Comparison of ENCODE assay signal across 37 mouse cellular contexts in the genomic region with DNA sequence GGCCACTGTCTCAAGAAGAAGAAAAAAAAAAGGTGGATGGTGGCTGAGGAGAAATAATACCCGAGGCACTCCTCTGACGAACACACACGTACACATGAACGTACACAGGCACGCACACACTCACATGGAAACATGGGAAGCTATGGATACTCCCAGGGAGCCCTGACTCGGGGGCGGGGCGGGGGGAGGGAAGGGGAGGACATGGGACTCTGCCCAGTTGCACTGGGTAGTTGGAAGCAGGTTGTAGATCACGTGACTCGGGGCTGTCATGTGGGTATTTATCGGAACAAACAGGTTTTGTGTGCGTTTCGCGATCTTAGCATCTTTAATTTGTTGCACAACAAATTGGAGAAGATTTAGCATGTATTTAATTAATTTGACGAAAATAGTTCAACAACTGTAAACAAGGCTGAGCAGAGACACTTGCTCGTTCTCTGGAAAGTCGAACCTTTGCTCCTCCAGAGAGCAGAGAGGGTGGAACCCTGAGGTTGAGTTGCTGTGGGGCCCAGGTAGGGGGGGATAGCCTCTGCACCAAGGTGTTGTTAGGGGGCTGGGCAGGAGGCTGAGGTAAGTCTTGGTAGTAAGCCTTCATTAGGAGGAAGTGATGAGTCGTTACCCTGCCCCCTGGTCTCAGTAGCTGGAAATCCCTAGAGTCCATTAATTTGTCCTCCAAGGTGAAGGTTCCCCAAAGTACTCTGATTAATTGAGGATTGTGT. TPM values are rescaled to one million over a fixed set of nuclear protein-coding genes. Genes with fewer than 3 reads are reported as not detected.
"Had no signal": no experiment of that assay in that cellular context is flagged by ENCODE, and none has a peak within 500 bp of the region (broad histone marks: within the 10 kb centered on the region; RNA-seq: fewer than 3 reads in every experiment).

No protein-coding gene starts in this region.

- H3K4me1 ChIP-seq: limb, embryonic 12.5 days; limb, embryonic 13.5 days; limb, embryonic 15.5 days; liver, embryonic 12.5 days; liver, embryonic 13.5 days; liver, embryonic 15.5 days; lung, embryonic 15.5 days; midbrain, embryonic 10.5 days; midbrain, embryonic 12.5 days; midbrain, embryonic 13.5 days; midbrain, embryonic 15.5 days had no signal

- H3K9me3 ChIP-seq: limb, embryonic 10.5 days; limb, embryonic 15.5 days; liver, embryonic 13.5 days; liver, embryonic 15.5 days; lung, embryonic 15.5 days; midbrain, embryonic 12.5 days; midbrain, embryonic 13.5 days; midbrain, embryonic 15.5 days had no signal

- DNase-seq: left cerebral cortex, postnatal 4 days; liver; liver, embryonic 13.5 days; liver, postnatal 0 days; lung, adult 18-20 months; lung, adult 2 months; lung, embryonic 14.5 days; lung, postnatal 10 days; lung, postnatal 14 days; lung, postnatal 36 days; lung, postnatal 4 days; midbrain, embryonic 14.5 days had no signal

- H3K4me3 ChIP-seq: limb, embryonic 10.5 days; limb, embryonic 12.5 days; limb, embryonic 13.5 days; limb, embryonic 15.5 days; liver, embryonic 12.5 days; liver, embryonic 13.5 days; liver, embryonic 15.5 days; lung, embryonic 15.5 days; megakaryocyte, embryonic 14.5 days; midbrain, embryonic 10.5 days; midbrain, embryonic 12.5 days; midbrain, embryonic 13.5 days; midbrain, embryonic 15.5 days; myocyte had no signal

- H3K9ac ChIP-seq: limb, embryonic 12.5 days; limb, embryonic 13.5 days; limb, embryonic 15.5 days; liver, embryonic 12.5 days; liver, embryonic 13.5 days; liver, embryonic 14.5 days; liver, embryonic 15.5 days; liver, postnatal 0 days; lung, embryonic 14.5 days; lung, embryonic 15.5 days; midbrain, embryonic 12.5 days; midbrain, embryonic 13.5 days; midbrain, embryonic 15.5 days had no signal

- H3K4me2 ChIP-seq: limb, embryonic 12.5 days; limb, embryonic 13.5 days; limb, embryonic 15.5 days; liver, embryonic 11.5 days; liver, embryonic 12.5 days; liver, embryonic 13.5 days; liver, embryonic 15.5 days; lung, embryonic 14.5 days; lung, embryonic 15.5 days; midbrain, embryonic 11.5 days; midbrain, embryonic 12.5 days; midbrain, embryonic 13.5 days; midbrain, embryonic 15.5 days had no signal

- H3K36me3 ChIP-seq: limb, embryonic 10.5 days; limb, embryonic 12.5 days; limb, embryonic 13.5 days; limb, embryonic 15.5 days; liver, embryonic 12.5 days; liver, embryonic 13.5 days; liver, embryonic 15.5 days; lung, embryonic 15.5 days; midbrain, embryonic 10.5 days; midbrain, embryonic 12.5 days; midbrain, embryonic 13.5 days; midbrain, embryonic 15.5 days had no signal

- H3K27me3 ChIP-seq: limb, embryonic 15.5 days; liver, embryonic 12.5 days; liver, embryonic 13.5 days; liver, embryonic 15.5 days; lung, embryonic 15.5 days; midbrain, embryonic 12.5 days; midbrain, embryonic 13.5 days; midbrain, embryonic 15.5 days had no signal

- ATAC-seq: liver, embryonic 12.5 days; liver, postnatal 0 days; lung, postnatal 0 days; midbrain, embryonic 13.5 days; midbrain, embryonic 15.5 days; midbrain, embryonic 16.5 days had no signal

- H3K27ac ChIP-seq: limb, embryonic 10.5 days; limb, embryonic 12.5 days; limb, embryonic 13.5 days; limb, embryonic 15.5 days; liver, embryonic 12.5 days; liver, embryonic 13.5 days; liver, embryonic 14.5 days; liver, embryonic 15.5 days; lung, embryonic 15.5 days; macrophage; midbrain, embryonic 10.5 days; midbrain, embryonic 12.5 days; midbrain, embryonic 13.5 days; midbrain, embryonic 15.5 days had no signal

RNA-seq across cellular contexts. Expression of a gene that starts 16.5 kb away (rescaled TPM):
- polyA plus RNA-seq: limb, embryonic 10.5 days; limb, embryonic 11.5 days; limb, embryonic 12.5 days; limb, embryonic 13.5 days; limb, embryonic 14.5 days; liver, adult 2 months; liver, embryonic 11.5 days; liver, embryonic 12.5 days; liver, embryonic 13.5 days; liver, embryonic 14.5 days; liver, embryonic 15.5 days; liver, embryonic 16.5 days; liver, postnatal 0 days; lung, adult 2 months; lung, embryonic 14.5 days; lung, embryonic 16.5 days; lung, postnatal 0 days; macrophage; midbrain, embryonic 10.5 days; midbrain, embryonic 11.5 days; midbrain, embryonic 12.5 days; midbrain, embryonic 13.5 days; midbrain, embryonic 14.5 days; midbrain, embryonic 15.5 days; midbrain, embryonic 16.5 days; midbrain, postnatal 0 days had no signal
